Mouse (Mus musculus) megakaryocyte progenitor cell, adult 5-6 weeks (primary cell): Measurements from ENCODE around the gene Tm7sf3. TPM values are rescaled to one million over a fixed set of nuclear protein-coding genes. Genes with fewer than 3 reads are reported as not detected.

Experiments used
- total RNA-seq, 2 experiments: library from RNA; stranded (forward) in 1 of 2; stranded (reverse) in 1 of 2; fragments of 157-497, 149-512 nt in 1 of 2; fragments of 200-1000 nt in 1 of 2; gene quantifications; 2 replicates each; pipeline versions ENCODE4 v1.2.3 to v1.2.4; 2015 to 2017

The Tm7sf3 gene
- total RNA-seq, 2 experiments from 2014 or later = 78.9 to 99.5 TPM

Other genes with a start within 250 kb of the Tm7sf3 start
- gene Itpr2, start 140.6 kb downstream of the Tm7sf3 start, total RNA-seq (2015) = 5.2 and 6.9 TPM in 2 replicates
- gene Itpr2, start 140.6 kb downstream of the Tm7sf3 start, total RNA-seq (2017) = 11.0 and 13.3 TPM in 2 replicates
- 156 and 161 TPM in 2 replicates for gene Fgfr1op2, start 65.6 kb downstream of the Tm7sf3 start, total RNA-seq (2015)
- gene Fgfr1op2, start 65.6 kb downstream of the Tm7sf3 start, total RNA-seq (2017) = 134 and 154 TPM in 2 replicates
- gene Ints13, start 65.0 kb downstream of the Tm7sf3 start, total RNA-seq (2015) = 93.9 and 117 TPM in 2 replicates
- gene Ints13, start 65.0 kb downstream of the Tm7sf3 start, total RNA-seq (2017) = 86.4 and 122 TPM in 2 replicates
- 222 and 260 TPM in 2 replicates for gene Med21, start 277 bp downstream of the Tm7sf3 start, total RNA-seq (2015)
- 190 and 247 TPM in 2 replicates for gene Med21, start 277 bp downstream of the Tm7sf3 start, total RNA-seq (2017)
- 2.5 and 3.0 TPM in 2 replicates for gene Stk38l, start 82.2 kb upstream of the Tm7sf3 start, total RNA-seq (2015)
- 2.3 and 2.4 TPM in 2 replicates for gene Stk38l, start 82.2 kb upstream of the Tm7sf3 start, total RNA-seq (2017)
- not detected in 2 replicates for gene Arntl2, start 153.2 kb upstream of the Tm7sf3 start, total RNA-seq (2015)
- not detected in 2 replicates for gene Arntl2, start 153.2 kb upstream of the Tm7sf3 start, total RNA-seq (2017)
- gene Smco2, start 207.3 kb upstream of the Tm7sf3 start, total RNA-seq (2015) = not detected in 2 replicates
- not detected in 2 replicates for gene Smco2, start 207.3 kb upstream of the Tm7sf3 start, total RNA-seq (2017)
- gene Ppfibp1, start 245.7 kb upstream of the Tm7sf3 start, total RNA-seq (2015) = 6.8 and 9.5 TPM in 2 replicates
- 9.8 and 19.6 TPM in 2 replicates for gene Ppfibp1, start 245.7 kb upstream of the Tm7sf3 start, total RNA-seq (2017)